Mouse (Mus musculus) lung, postnatal 0 days (tissue): ENCODE measurements around the gene Abhd2. TPM values are rescaled to one million over a fixed set of nuclear protein-coding genes. Genes with fewer than 3 reads are reported as not detected.

Source experiments
- ATAC-seq: fragments of 200-750 bp; cut with Nextera tagmentation; 2 replicates; pipeline ENCODE4 v1.8.0; 2017; ENCODE audit warnings: moderate library complexity
- DNase-seq: peaks from one replicate; pipeline ENCODE4 v3.0.0-alpha.2; 2016; ENCODE audit warnings: low spot score
- H3K27ac ChIP-seq: fragments of 300-500 bp; sonication (generic); 2 replicates; pipeline ENCODE4 v1.5.1; 2014; ENCODE audit warnings: antibody characterized with exemption, mild to moderate bottlenecking, low read length, mixed read lengths
- H3K27me3 ChIP-seq: fragments of 300-500 bp; sonication (generic); replicated peaks from 2 replicates; pipeline ENCODE4 v1.6.1; 2014; ENCODE audit warnings: low read length, mixed read lengths; ENCODE audit not compliant: insufficient read depth
- H3K36me3 ChIP-seq: fragments of 300-500 bp; sonication (generic); 2 replicates; pipeline ENCODE4 v1.6.1; 2014; ENCODE audit warnings: low read length, mixed read lengths; ENCODE audit not compliant: insufficient read depth
- H3K4me1 ChIP-seq: fragments of 300-500 bp; sonication (generic); 2 replicates; pipeline ENCODE4 v1.6.1; 2014; ENCODE audit warnings: antibody characterized with exemption, low read depth, low read length, mixed read lengths; ENCODE audit not compliant: insufficient read depth
- H3K4me2 ChIP-seq: fragments of 300-500 bp; sonication (generic); replicated peaks from 2 replicates; pipeline ENCODE4 v1.6.1; 2014; ENCODE audit warnings: low read depth, mild to moderate bottlenecking, low read length, moderate library complexity, mixed read lengths
- H3K4me3 ChIP-seq: fragments of 300-500 bp; sonication (generic); 2 replicates; pipeline ENCODE4 v1.5.1; 2014; ENCODE audit warnings: low read depth, low read length
- H3K9ac ChIP-seq: fragments of 300-500 bp; sonication (generic); replicated peaks from 2 replicates; pipeline ENCODE4 v1.6.1; 2014; ENCODE audit warnings: low read depth, mild to moderate bottlenecking
- H3K9me3 ChIP-seq: fragments of 300-500 bp; sonication (generic); 2 replicates; pipeline ENCODE4 v1.6.1; 2016; ENCODE audit warnings: low read length, mixed read lengths
- CTCF ChIP-seq: IDR thresholded peaks from 2 replicates; pipeline ENCODE4 v1.5.1; 2016; ENCODE audit warnings: antibody characterized with exemption, mild to moderate bottlenecking
- EP300 ChIP-seq: IDR thresholded peaks from 2 replicates; pipeline ENCODE4 v1.6.1; 2016; ENCODE audit warnings: antibody characterized with exemption, mild to moderate bottlenecking, control low read depth
- WGBS: fragments of 180-500 bp; shearing (Covaris S2); extraction: QIAGEN DNeasy Blood & Tissue Kit; methylation state at CpG from one replicate; pipeline ENCODE4 v1.1.7; 2014; 5-methylcytosine and 5-hydroxymethylcytosine counted together
- polyA plus RNA-seq: library from polyadenylated mRNA; unstranded; fragments of >200 nt; fragmentation: Nextera tagmentation; extraction: Ambion mirVana; gene quantifications from 2 replicates; pipeline ENCODE4 v1.2.1, GENCODE M21; 2015

Gene Abhd2
- polyA plus RNA-seq, 1 experiment from 2014 or later: 25.2 TPM

GRCm38 (mm10) chr7:79312246-79312645 lies 39.2 kb downstream of the Abhd2 start:
- H3K4me3 ChIP-seq: no peak overlapping the region
- H3K4me2 ChIP-seq: no peak overlapping the region
- no peak for TF ChIP-seq EP300
- TF ChIP-seq CTCF: no peak
- ATAC-seq (no peak), DNase-seq (no peak)
- H3K36me3 ChIP-seq: no peaks in the 10 kb centered on the region
- peak overlapping the region; percentile 47; the same call in 1 of the 2 replicates for H3K27ac ChIP-seq
- peaks cover 44% of the 10 kb centered on the region for H3K4me1 ChIP-seq
- WGBS: 50% methylated on average over 7 of the region's 8 CpGs
- no peaks in the 10 kb centered on the region for H3K27me3 ChIP-seq
- H3K9ac ChIP-seq: no peak overlapping the region
- no peaks in the 10 kb centered on the region for H3K9me3 ChIP-seq

GRCm38 (mm10) chr7:79313519-79314059 lies 40.6 kb downstream of the Abhd2 start:
- Histone ChIP-seq H3K36me3 (no peaks in the 10 kb centered on the region), H3K9ac (no peak overlapping the region), H3K4me1 (peaks cover 47% of the 10 kb centered on the region), H3K4me3 (no peak overlapping the region), H3K27me3 (no peaks in the 10 kb centered on the region), H3K27ac (peak overlapping the region; percentile 38; the same call in 1 of the 2 replicates), H3K4me2 (no peak overlapping the region), H3K9me3 (no peaks in the 10 kb centered on the region)
- ATAC-seq (0 out of 2 replicates have a peak, but pooled peaks have one; percentile 16), DNase-seq (no peak)
- 22% methylated on average over 12 of the region's 12 CpGs for WGBS
- no peak for TF ChIP-seq CTCF
- peak; percentile 58 for TF ChIP-seq EP300

GRCm38 (mm10) chr7:79314517-79314916 lies 41.5 kb downstream of the Abhd2 start:
- peaks cover 41% of the 10 kb centered on the region for H3K4me1 ChIP-seq
- H3K9me3 ChIP-seq: no peaks in the 10 kb centered on the region
- ATAC-seq (no peak), DNase-seq (no peak)
- no peaks in the 10 kb centered on the region for H3K36me3 ChIP-seq
- H3K4me2 ChIP-seq: no peak overlapping the region
- 63% methylated on average over 5 of the region's 5 CpGs for WGBS
- H3K9ac ChIP-seq: no peak overlapping the region
- no peaks in the 10 kb centered on the region for H3K27me3 ChIP-seq
- no peak overlapping the region for H3K4me3 ChIP-seq
- TF ChIP-seq EP300 (no peak), CTCF (no peak)
- no peak overlapping the region for H3K27ac ChIP-seq

GRCm38 (mm10) chr7:79315149-79315548 lies 42.1 kb downstream of the Abhd2 start:
- H3K27ac ChIP-seq: 0 out of 2 replicates have a peak overlapping the region, but pooled peaks have one; percentile 65
- H3K4me1 ChIP-seq: peaks cover 36% of the 10 kb centered on the region
- H3K36me3 ChIP-seq: no peaks in the 10 kb centered on the region
- no peaks in the 10 kb centered on the region for H3K9me3 ChIP-seq
- ATAC-seq (no peak), DNase-seq (no peak)
- H3K4me3 ChIP-seq: no peak overlapping the region
- H3K9ac ChIP-seq: no peak overlapping the region
- 58% methylated on average over 8 of the region's 8 CpGs for WGBS
- H3K4me2 ChIP-seq: no peak overlapping the region
- TF ChIP-seq CTCF (no peak), EP300 (no peak)
- H3K27me3 ChIP-seq: no peaks in the 10 kb centered on the region

GRCm38 (mm10) chr7:79316069-79316695 lies 43.2 kb downstream of the Abhd2 start:
- 22% methylated on average over 10 of the region's 10 CpGs for WGBS
- TF ChIP-seq CTCF (no peak), EP300 (peak; percentile 72)
- DNase-seq: peak; percentile 73

GRCm38 (mm10) chr7:79317576-79317975 lies 44.6 kb downstream of the Abhd2 start:
- H3K4me1 ChIP-seq: peaks cover 23% of the 10 kb centered on the region
- no peak overlapping the region for H3K4me3 ChIP-seq
- H3K9ac ChIP-seq: no peak overlapping the region
- no peak overlapping the region for H3K4me2 ChIP-seq
- H3K27me3 ChIP-seq: no peaks in the 10 kb centered on the region
- peak overlapping the region; percentile 65 for H3K27ac ChIP-seq
- ATAC-seq (peak; percentile 42; the same call in 1 of the 2 replicates), DNase-seq (no peak)
- 39% methylated on average over 7 of the region's 7 CpGs for WGBS
- no peaks in the 10 kb centered on the region for H3K36me3 ChIP-seq
- no peaks in the 10 kb centered on the region for H3K9me3 ChIP-seq
- TF ChIP-seq CTCF (no peak), EP300 (no peak)

More at GRCm38 (mm10) chr7:79316069-79316695, 43.2 kb downstream of the Abhd2 start:
- no peak overlapping the region for H3K4me3 ChIP-seq
- H3K27ac ChIP-seq: peak overlapping the region; percentile 65
- ATAC-seq: peak; percentile 50; the same call in 1 of the 2 replicates
- H3K9ac ChIP-seq: no peak overlapping the region
- no peak overlapping the region for H3K4me2 ChIP-seq
- no peaks in the 10 kb centered on the region for H3K9me3 ChIP-seq
- H3K27me3 ChIP-seq: no peaks in the 10 kb centered on the region
- H3K36me3 ChIP-seq: no peaks in the 10 kb centered on the region
- H3K4me1 ChIP-seq: peaks cover 31% of the 10 kb centered on the region
